Mouse (Mus musculus) thymus, adult 2 months (tissue): ENCODE results near the gene Dab1. TPM values are rescaled to one million over a fixed set of nuclear protein-coding genes. Genes with fewer than 3 reads are reported as not detected.

Source experiments
- DNase-seq: peaks from one replicate; pipeline ENCODE4 v3.0.0; 2021
- H3K27ac ChIP-seq: fragments of 200-500 bp; 2 replicates; pipeline ENCODE4 v1.5.1; 2012; ENCODE audit warnings: low read length, control low read depth; ENCODE audit not compliant: control insufficient read depth, insufficient read depth
- H3K27me3 ChIP-seq: fragments of 200-500 bp; 2 replicates; pipeline ENCODE4 v1.6.1; 2012; ENCODE audit warnings: mild to moderate bottlenecking, low read length, moderate library complexity, mixed read lengths; ENCODE audit not compliant: control insufficient read depth, insufficient read depth
- H3K36me3 ChIP-seq: fragments of 200-500 bp; 2 replicates; pipeline ENCODE4 v1.6.1; 2012; ENCODE audit warnings: mild to moderate bottlenecking, low read length, moderate library complexity; ENCODE audit not compliant: control insufficient read depth, insufficient read depth
- H3K4me1 ChIP-seq: fragments of 200-500 bp; replicated peaks from 2 replicates; pipeline ENCODE4 v1.6.1; 2012; ENCODE audit warnings: low read length; ENCODE audit not compliant: control insufficient read depth, insufficient read depth
- H3K4me3 ChIP-seq: fragments of 200-500 bp; 2 replicates; pipeline ENCODE4 v1.5.1; 2012; ENCODE audit warnings: mild to moderate bottlenecking, low read length, control low read depth, moderate library complexity; ENCODE audit not compliant: control insufficient read depth, insufficient read depth
- CTCF ChIP-seq: fragments of 200-500 bp; IDR thresholded peaks from 2 replicates; pipeline ENCODE4 v1.5.1; 2012; ENCODE audit warnings: mild to moderate bottlenecking, control low read depth, low read length, moderate library complexity, borderline replicate concordance; ENCODE audit not compliant: control insufficient read depth, poor library complexity, insufficient read depth; ENCODE audit errors: extremely low read depth
- POLR2A ChIP-seq: fragments of 200-500 bp; IDR thresholded peaks from 2 replicates; pipeline ENCODE4 v1.6.1; 2012; ENCODE audit warnings: mild to moderate bottlenecking, low read length, control low read depth, moderate library complexity; ENCODE audit not compliant: control insufficient read depth, poor library complexity, insufficient read depth; ENCODE audit errors: extremely low read depth
- WGBS: fragments of 180-500 bp; shearing (Covaris S2); methylation state at CpG from one replicate; pipeline ENCODE4 v1.1.7; 2018; 5-methylcytosine and 5-hydroxymethylcytosine counted together
- polyA plus RNA-seq: library from polyadenylated mRNA; depleted of rRNA; stranded (reverse); fragments of >200 nt; gene quantifications from 2 replicates; pipeline ENCODE4 v1.2.3, GENCODE M21; 2012

Gene Dab1
- polyA plus RNA-seq, 1 experiment, result 0.28 TPM

GRCm38 (mm10) chr4:104057116-104057515 is 438.0 kb downstream of the Dab1 start:
- Histone ChIP-seq H3K4me3 (no peak overlapping the region), H3K27ac (no peak overlapping the region)
- TF ChIP-seq CTCF (no peak), POLR2A (no peak)

DNA sequence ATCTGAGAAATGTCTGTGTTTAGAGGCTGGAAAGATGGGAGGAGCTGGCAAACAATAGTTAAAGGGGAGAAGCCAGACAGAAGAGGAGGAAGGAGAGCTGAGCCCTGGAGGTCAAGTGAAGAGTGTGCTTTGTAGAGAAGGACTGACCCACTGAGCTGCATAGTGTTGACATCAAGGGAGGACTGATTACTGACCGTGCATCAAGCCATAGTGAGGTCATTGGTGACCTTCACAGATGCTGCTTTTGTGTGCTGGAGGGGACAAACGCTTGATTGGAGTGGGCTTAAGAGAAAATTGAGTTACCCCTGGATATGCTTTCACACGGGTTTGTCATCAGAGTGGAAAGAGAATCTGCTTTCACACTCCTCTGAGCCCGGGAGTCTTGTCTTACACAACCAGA is 440.4 kb downstream of the Dab1 start:
- WGBS, result 71% methylated on average over 4 of the region's 4 CpGs
- no peaks in the 10 kb centered on the region for H3K36me3 ChIP-seq
- H3K4me1 ChIP-seq, result no peaks in the 10 kb centered on the region
- H3K27ac ChIP-seq, result no peak overlapping the region
- TF ChIP-seq CTCF, result no peak
- no peak for TF ChIP-seq POLR2A
- no peaks in the 10 kb centered on the region for H3K27me3 ChIP-seq
- H3K4me3 ChIP-seq, result no peak overlapping the region
- DNase-seq, result no peak

More at GRCm38 (mm10) chr4:104057116-104057515, 438.0 kb downstream of the Dab1 start:
- H3K4me1 ChIP-seq, result no peaks in the 10 kb centered on the region
- no peaks in the 10 kb centered on the region for H3K36me3 ChIP-seq
- DNase-seq, result no peak
- no peaks in the 10 kb centered on the region for H3K27me3 ChIP-seq

DNA sequence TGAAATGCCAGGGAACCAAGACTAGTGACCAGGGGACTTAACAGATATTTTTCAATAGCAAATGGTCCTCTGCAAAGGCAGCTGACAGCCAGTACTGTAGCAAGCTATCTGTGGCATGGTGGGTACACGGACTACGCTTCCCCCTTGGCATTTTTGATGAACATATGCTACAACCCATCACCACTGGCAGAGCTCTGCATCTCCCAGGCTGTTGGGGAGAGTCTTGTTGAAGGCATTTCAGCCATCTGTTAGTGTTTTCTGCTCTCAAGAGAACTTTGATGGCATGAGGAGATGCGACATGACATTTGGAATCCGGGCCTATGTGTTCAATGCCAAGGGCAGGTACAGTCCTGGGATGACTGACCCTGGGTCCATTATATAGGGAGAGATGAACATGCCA is 443.2 kb downstream of the Dab1 start:
- Histone ChIP-seq H3K4me1 (no peaks in the 10 kb centered on the region), H3K27ac (no peak overlapping the region), H3K4me3 (no peak overlapping the region), H3K27me3 (no peaks in the 10 kb centered on the region), H3K36me3 (no peaks in the 10 kb centered on the region)
- 96% methylated on average over 4 of the region's 4 CpGs for WGBS
- DNase-seq, result no peak
- TF ChIP-seq POLR2A (no peak), CTCF (no peak)

DNA sequence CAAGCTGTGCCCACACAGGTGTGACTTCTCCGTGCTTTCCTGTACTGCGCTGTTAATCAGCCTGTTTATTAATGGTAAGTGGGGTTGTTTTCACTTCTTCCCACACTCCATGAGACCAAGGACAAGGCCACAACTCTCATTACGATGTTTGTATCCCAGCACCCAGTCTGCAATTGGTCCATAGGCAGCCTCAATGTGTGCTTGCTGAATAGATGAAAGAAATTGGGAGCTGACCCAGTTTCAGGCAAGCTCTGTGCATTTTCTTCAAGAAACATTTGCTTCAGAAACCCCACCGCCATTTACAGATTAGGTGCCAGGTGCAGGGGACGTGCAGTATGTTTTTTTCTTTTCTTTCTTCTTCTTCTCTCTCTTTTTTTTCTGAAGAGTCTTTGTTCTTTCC is 447.7 kb downstream of the Dab1 start:
- 93% methylated on average over 5 of the region's 5 CpGs for WGBS
- no peaks in the 10 kb centered on the region for H3K4me1 ChIP-seq
- no peaks in the 10 kb centered on the region for H3K27me3 ChIP-seq
- TF ChIP-seq CTCF (no peak), POLR2A (no peak)
- no peaks in the 10 kb centered on the region for H3K36me3 ChIP-seq
- DNase-seq, result no peak
- no peak overlapping the region for H3K4me3 ChIP-seq
- H3K27ac ChIP-seq, result no peak overlapping the region

DNA sequence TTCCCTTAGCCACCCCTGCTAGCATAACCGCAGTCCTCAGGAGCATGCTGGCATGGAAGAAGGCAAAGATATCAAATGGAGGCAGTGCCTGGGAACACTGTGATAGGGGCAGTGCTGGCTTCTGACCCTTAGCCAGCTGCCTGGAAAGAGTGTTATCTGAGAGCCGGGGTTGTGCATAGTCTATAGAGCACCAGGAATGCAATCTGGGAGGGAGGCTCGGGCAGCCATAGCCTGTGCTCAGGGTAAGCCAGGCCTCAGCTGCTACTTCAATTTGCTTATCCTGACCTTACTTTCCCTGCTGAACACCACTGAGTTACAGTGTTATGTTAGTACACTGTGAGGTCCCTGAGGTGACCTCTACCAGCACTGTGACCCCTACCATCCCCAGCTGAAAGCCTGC is 448.6 kb downstream of the Dab1 start:
- no peak for DNase-seq

DNA sequence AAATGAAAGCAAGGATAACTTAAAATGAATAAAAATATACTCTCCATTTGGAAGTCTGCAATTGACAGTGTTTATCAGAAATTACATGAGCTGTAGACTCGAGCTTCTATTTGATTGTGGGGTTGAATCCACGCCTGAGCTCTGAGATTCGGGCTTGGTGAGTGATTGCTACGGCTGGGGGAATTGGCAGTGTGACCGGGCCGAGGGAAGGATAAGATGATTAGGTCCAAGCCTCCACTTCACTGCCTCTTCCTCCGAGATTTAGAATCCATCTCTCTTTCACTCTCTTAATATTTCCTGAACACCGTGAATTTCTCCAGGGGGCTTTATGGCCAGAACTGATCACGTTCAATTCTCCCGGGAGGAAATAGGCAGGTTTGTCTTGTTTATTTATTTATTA is 452.1 kb downstream of the Dab1 start:
- Histone ChIP-seq H3K36me3 (no peaks in the 10 kb centered on the region), H3K27ac (no peak overlapping the region), H3K4me1 (no peaks in the 10 kb centered on the region), H3K4me3 (no peak overlapping the region), H3K27me3 (no peaks in the 10 kb centered on the region)
- TF ChIP-seq CTCF (no peak), POLR2A (no peak)
- 84% methylated on average over 10 of the region's 10 CpGs for WGBS
- no peak for DNase-seq

More for the DNA sequence above, 448.6 kb downstream of the Dab1 start:
- Histone ChIP-seq H3K4me3 (no peak overlapping the region), H3K27ac (no peak overlapping the region), H3K36me3 (no peaks in the 10 kb centered on the region), H3K27me3 (no peaks in the 10 kb centered on the region), H3K4me1 (no peaks in the 10 kb centered on the region)
- WGBS, result 93% methylated on average over 3 of the region's 3 CpGs
- TF ChIP-seq POLR2A (no peak), CTCF (no peak)

DNA sequence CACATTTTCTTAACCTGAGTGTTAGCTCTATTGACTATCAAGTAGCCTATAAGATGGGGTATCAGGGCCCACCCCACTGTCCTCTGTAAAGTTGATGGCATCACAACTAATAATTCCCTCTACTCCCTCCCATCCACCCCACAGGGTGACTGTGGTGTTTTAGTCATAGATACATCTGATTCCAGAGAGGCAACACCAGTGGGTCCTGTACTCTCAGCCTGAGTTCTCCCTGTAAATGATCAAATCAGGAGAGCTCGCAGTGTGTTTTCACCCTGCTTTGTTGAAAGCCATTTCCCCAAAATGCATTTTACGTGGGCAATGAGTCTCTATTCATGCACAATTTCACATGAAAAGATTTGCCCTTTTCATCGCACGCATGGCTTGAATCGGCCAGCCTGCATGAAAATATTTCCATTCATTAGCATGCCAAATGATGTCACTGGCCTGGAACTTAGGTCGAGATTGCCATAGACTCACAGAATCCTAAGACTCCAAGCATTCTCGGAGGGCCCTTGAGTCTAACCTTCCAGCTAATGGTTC is 454.8 kb downstream of the Dab1 start:
- H3K4me1 ChIP-seq, result no peaks in the 10 kb centered on the region
- H3K36me3 ChIP-seq, result no peaks in the 10 kb centered on the region
- H3K27ac ChIP-seq, result no peak overlapping the region
- DNase-seq, result no peak
- H3K4me3 ChIP-seq, result no peak overlapping the region
- no peak for TF ChIP-seq CTCF
- TF ChIP-seq POLR2A, result no peak
- WGBS, result 93% methylated on average over 7 of the region's 7 CpGs
- H3K27me3 ChIP-seq, result no peaks in the 10 kb centered on the region
